In genomic region chr16:36786466-36786865, GRCm38 (mm10) we compare ENCODE assay signal across 28 mouse cellular contexts. TPM values are rescaled to one million over a fixed set of nuclear protein-coding genes. Genes with fewer than 3 reads are reported as not detected.
DNase-seq lines count a peak whose midpoint lies in the region; ATAC-seq and TF ChIP-seq lines count a peak whose summit lies in the region.
"Had no signal": no experiment of that assay in that cellular context is flagged by ENCODE, and none has a peak within 500 bp of the region (broad histone marks: within the 10 kb centered on the region; RNA-seq: fewer than 3 reads in every experiment).

No protein-coding gene starts in this region.

- H3K4me3 ChIP-seq in intestine, embryonic 15.5 days (replicated peaks): no peak overlapping the region
- H3K4me3 ChIP-seq in intestine, embryonic 16.5 days (ENCODE audit: low read length): no peak overlapping the region
- no peak overlapping the region for H3K4me3 ChIP-seq in kidney, adult 2 months (ENCODE audit: insufficient read depth, low read depth, low read length)
- H3K4me3 ChIP-seq: embryonic facial prominence, embryonic 10.5 days; embryonic facial prominence, embryonic 13.5 days; erythroblast, embryonic 14.5 days; forebrain, embryonic 12.5 days; heart, adult 2 months; heart, embryonic 10.5 days; heart, embryonic 13.5 days had no signal

- H3K4me2 ChIP-seq in intestine, embryonic 15.5 days (replicated peaks): no peak overlapping the region
- H3K4me2 ChIP-seq in intestine, embryonic 16.5 days (ENCODE audit: low read depth, low read length): no peak overlapping the region
- H3K4me2 ChIP-seq: embryonic facial prominence, embryonic 13.5 days; forebrain, embryonic 12.5 days; heart, embryonic 13.5 days had no signal

- no peak for TF ChIP-seq POLR2A in kidney, adult 2 months (IDR thresholded peaks at IDR 0.05; ENCODE audit: low read depth, low read length)

- no peaks in the 10 kb centered on the region for H3K27me3 ChIP-seq in intestine, embryonic 15.5 days (replicated peaks)
- no peaks in the 10 kb centered on the region for H3K27me3 ChIP-seq in intestine, embryonic 16.5 days (replicated peaks; ENCODE audit: control insufficient read depth, insufficient read depth, low read length)
- H3K27me3 ChIP-seq in kidney, adult 2 months (replicated peaks; ENCODE audit: control insufficient read depth, insufficient read depth, low read length): no peaks in the 10 kb centered on the region
- H3K27me3 ChIP-seq: embryonic facial prominence, embryonic 13.5 days; forebrain, embryonic 12.5 days; heart, embryonic 13.5 days had no signal

- H3K9me3 ChIP-seq in intestine, embryonic 15.5 days: no peaks in the 10 kb centered on the region
- H3K9me3 ChIP-seq in intestine, embryonic 16.5 days (ENCODE audit: control insufficient read depth, low read length): no peaks in the 10 kb centered on the region
- H3K9me3 ChIP-seq: embryonic facial prominence, embryonic 10.5 days; embryonic facial prominence, embryonic 13.5 days; forebrain, embryonic 12.5 days; heart, embryonic 10.5 days; heart, embryonic 13.5 days had no signal

- DNase-seq in kidney, adult 2 months: peak; percentile 87
- DNase-seq in kidney, postnatal 4 days: no peak
- peak; percentile 84 for DNase-seq in kidney, adult 9 months
- DNase-seq in kidney, postnatal 14 days: peak; percentile 34
- no peak for DNase-seq in left cerebral cortex, adult 18-20 months (ENCODE audit: low spot score in 2 of 2)
- DNase-seq in urinary bladder, adult 18-20 months (ENCODE audit: low spot score in 2 of 2): no peak
- DNase-seq: adrenal gland, adult 8-10 months; adrenal gland, postnatal 25 days; cerebellum, adult 11-12 months; cerebellum, adult 8-10 months; cerebellum, postnatal 10 days; cerebellum, postnatal 36 days; embryo, embryonic 11 days; gastrocnemius, postnatal 10 days; gastrocnemius, postnatal 36 days; heart, adult 2 months; heart, postnatal 14 days; heart, postnatal 4 days had no signal

- WGBS in intestine, embryonic 15.5 days: 77% methylated on average over 7 of the region's 7 CpGs
- WGBS in intestine, embryonic 16.5 days: 75% methylated on average over 7 of the region's 7 CpGs
- WGBS in kidney, adult 2 months: 35% methylated on average over 7 of the region's 7 CpGs

- no peaks in the 10 kb centered on the region for H3K36me3 ChIP-seq in intestine, embryonic 15.5 days
- no peaks in the 10 kb centered on the region for H3K36me3 ChIP-seq in intestine, embryonic 16.5 days (ENCODE audit: control insufficient read depth, insufficient read depth, low read length)
- no peaks in the 10 kb centered on the region for H3K36me3 ChIP-seq in kidney, adult 2 months (ENCODE audit: control insufficient read depth, insufficient read depth, low read length)
- H3K36me3 ChIP-seq: embryonic facial prominence, embryonic 10.5 days; embryonic facial prominence, embryonic 13.5 days; forebrain, embryonic 12.5 days; heart, embryonic 10.5 days; heart, embryonic 13.5 days had no signal

- H3K9ac ChIP-seq in intestine, embryonic 15.5 days: no peak overlapping the region
- no peak overlapping the region for H3K9ac ChIP-seq in intestine, embryonic 16.5 days (ENCODE audit: low read depth, low read length)
- H3K9ac ChIP-seq: embryonic facial prominence, embryonic 13.5 days; forebrain, embryonic 12.5 days; heart, embryonic 13.5 days had no signal

- H3K27ac ChIP-seq in intestine, embryonic 15.5 days: no peak overlapping the region
- H3K27ac ChIP-seq in intestine, embryonic 16.5 days (ENCODE audit: low read length): no peak overlapping the region
- H3K27ac ChIP-seq in kidney, adult 2 months (ENCODE audit: insufficient read depth, low read depth, low read length): peak overlapping the region; percentile 86
- H3K27ac ChIP-seq: embryonic facial prominence, embryonic 10.5 days; embryonic facial prominence, embryonic 13.5 days; forebrain, embryonic 12.5 days; heart, adult 2 months; heart, embryonic 10.5 days; heart, embryonic 13.5 days had no signal

- ATAC-seq in intestine, embryonic 15.5 days: peak; percentile 36; the same call in 1 of the 2 replicates
- ATAC-seq in intestine, embryonic 16.5 days: no peak
- ATAC-seq: activated CD4-positive, CD25-positive, alpha-beta regulatory T cell, adult 4 months; forebrain, embryonic 16.5 days had no signal

- 0 out of 2 replicates have a peak, but pooled peaks cover 4% of the 10 kb centered on the region for H3K4me1 ChIP-seq in intestine, embryonic 15.5 days (replicated peaks)
- H3K4me1 ChIP-seq in intestine, embryonic 16.5 days (ENCODE audit: control insufficient read depth, insufficient read depth, low read length): no peaks in the 10 kb centered on the region
- H3K4me1 ChIP-seq in kidney, adult 2 months (ENCODE audit: control insufficient read depth, insufficient read depth, low read length): peaks cover 10% of the 10 kb centered on the region; the same call in 1 of the 2 replicates
- H3K4me1 ChIP-seq: embryonic facial prominence, embryonic 13.5 days; heart, embryonic 10.5 days had no signal

- no peak for TF ChIP-seq CTCF in kidney, adult 2 months (conservative IDR thresholded peaks at IDR 0.05; ENCODE audit: insufficient read depth, insufficient read length, low read depth, low read length)

RNA-seq across cellular contexts. Expression of gene Slc15a2, which starts 1.7 kb away (rescaled TPM):
- 4.9 and 6.6 TPM in 2 replicates for polyA plus RNA-seq in intestine, embryonic 15.5 days (2015; fragmentation: Nextera tagmentation; extraction: Ambion mirVana)
- 8.5 and 12.0 TPM in 2 replicates for polyA plus RNA-seq in intestine, embryonic 16.5 days (2015; fragmentation: Nextera tagmentation; extraction: Ambion mirVana)
- polyA plus RNA-seq in kidney, adult 2 months (2012; rRNA removed): 92.1 and 97.9 TPM in 2 replicates
- total RNA-seq in left cerebral cortex, adult 18-20 months (2021): 10 to 100 TPM; 32.4 to 33.6 TPM
- polyA plus RNA-seq: erythroblast, embryonic 14.5 days had no signal

RNA-seq across cellular contexts. Expression of gene Iqcb1, which starts 41.7 kb away (rescaled TPM):
- 25.1 and 27.2 TPM in 2 replicates for polyA plus RNA-seq in intestine, embryonic 15.5 days (2015; fragmentation: Nextera tagmentation; extraction: Ambion mirVana)
- 19.1 and 20.6 TPM in 2 replicates for polyA plus RNA-seq in intestine, embryonic 16.5 days (2015; fragmentation: Nextera tagmentation; extraction: Ambion mirVana)
- polyA plus RNA-seq in kidney, adult 2 months (2012; rRNA removed): 1.7 and 3.0 TPM in 2 replicates
- total RNA-seq in left cerebral cortex, adult 18-20 months (2021): 10 to 100 TPM; 47.8 to 47.9 TPM

Comparison
In these comparisons a context has a peak if more than half of its experiments do, and no peak if none do; other contexts are left out.
1. DNase-seq: peak in kidney, adult 2 months (single experiment), kidney, adult 9 months (single experiment) and kidney, postnatal 14 days (single experiment); none in kidney, postnatal 4 days (0 of 2), left cerebral cortex, adult 18-20 months (0 of 2) and urinary bladder, adult 18-20 months (0 of 2).